Mouse (Mus musculus) stomach, embryonic 15.5 days (tissue): Measurements from ENCODE around the gene 4930590J08Rik. TPM values are rescaled to one million over a fixed set of nuclear protein-coding genes. Genes with fewer than 3 reads are reported as not detected.

Experiments
- ATAC-seq: fragments of 200-750 bp; cut with Nextera tagmentation; 2 replicates; pipeline ENCODE4 v1.8.0; 2017; ENCODE audit warnings: low read depth, moderate number of reproducible peaks, moderate TSS enrichment; ENCODE audit not compliant: insufficient read depth, low FRiP score
- H3K27ac ChIP-seq: fragments of 300-500 bp; sonication (generic); 2 replicates; pipeline ENCODE4 v1.5.1; 2015; ENCODE audit warnings: mild to moderate bottlenecking, inconsistent platforms
- H3K27me3 ChIP-seq: fragments of 300-500 bp; sonication (generic); replicated peaks from 2 replicates; pipeline ENCODE4 v1.6.1; 2015; ENCODE audit warnings: inconsistent platforms
- H3K36me3 ChIP-seq: fragments of 300-500 bp; sonication (generic); 2 replicates; pipeline ENCODE4 v1.6.1; 2015; ENCODE audit warnings: inconsistent platforms
- H3K4me1 ChIP-seq: fragments of 300-500 bp; sonication (generic); 2 replicates; pipeline ENCODE4 v1.6.1; 2015; ENCODE audit warnings: inconsistent platforms
- H3K4me2 ChIP-seq: fragments of 300-500 bp; sonication (generic); 2 replicates; pipeline ENCODE4 v1.6.1; 2015; ENCODE audit warnings: mild to moderate bottlenecking, inconsistent platforms
- H3K4me3 ChIP-seq: fragments of 300-500 bp; sonication (generic); replicated peaks from 2 replicates; pipeline ENCODE4 v1.5.1; 2015; ENCODE audit warnings: inconsistent platforms
- H3K9ac ChIP-seq: fragments of 300-500 bp; sonication (generic); 2 replicates; pipeline ENCODE4 v1.6.1; 2015; ENCODE audit warnings: inconsistent platforms
- H3K9me3 ChIP-seq: fragments of 300-500 bp; sonication (generic); 2 replicates; pipeline ENCODE4 v1.6.1; 2016; ENCODE audit warnings: inconsistent platforms
- WGBS: fragments of 180-500 bp; shearing (Covaris S2); methylation state at CpG from one replicate; pipeline ENCODE4 v1.1.7; 2015; 5-methylcytosine and 5-hydroxymethylcytosine counted together
- polyA plus RNA-seq: library from polyadenylated mRNA; unstranded; fragments of >200 nt; fragmentation: Nextera tagmentation; extraction: Ambion mirVana; gene quantifications from 2 replicates; pipeline ENCODE4 v1.2.1, GENCODE M21; 2015

Gene 4930590J08Rik
- polyA plus RNA-seq, 1 experiment from 2014 or later: 0.40 TPM

GRCm38 (mm10) chr6:91966006-91966405 lies 63.4 kb downstream of the 4930590J08Rik start:
- Histone ChIP-seq H3K27me3 (no peaks in the 10 kb centered on the region), H3K4me3 (no peak overlapping the region), H3K36me3 (no peaks in the 10 kb centered on the region), H3K9me3 (no peaks in the 10 kb centered on the region), H3K4me2 (no peak overlapping the region), H3K4me1 (no peaks in the 10 kb centered on the region), H3K9ac (no peak overlapping the region), H3K27ac (no peak overlapping the region)
- ATAC-seq: no peak
- 44% methylated on average over 6 of the region's 6 CpGs for WGBS

- no peaks in the 10 kb centered on the region for H3K27me3 ChIP-seq
- no peak overlapping the region for H3K9ac ChIP-seq
- peak; percentile 45 for ATAC-seq
- no peak overlapping the region for H3K27ac ChIP-seq
- H3K4me2 ChIP-seq: no peak overlapping the region
- no peaks in the 10 kb centered on the region for H3K36me3 ChIP-seq
- H3K9me3 ChIP-seq: no peaks in the 10 kb centered on the region
- H3K4me1 ChIP-seq: no peaks in the 10 kb centered on the region
- H3K4me3 ChIP-seq: no peak overlapping the region
- 41% methylated on average over 9 of the region's 9 CpGs for WGBS
These were observed 69.6 kb downstream of the 4930590J08Rik start for GRCm38 (mm10) chr6:91972201-91972646.

GRCm38 (mm10) chr6:91973972-91974371 lies 71.4 kb downstream of the 4930590J08Rik start:
- peaks cover 8% of the 10 kb centered on the region for H3K4me1 ChIP-seq
- no peak for ATAC-seq
- WGBS: 74% methylated on average over 6 of the region's 6 CpGs
- H3K9ac ChIP-seq: no peak overlapping the region
- H3K27ac ChIP-seq: no peak overlapping the region
- H3K27me3 ChIP-seq: peaks cover 3% of the 10 kb centered on the region; the same call in 1 of the 2 replicates
- no peaks in the 10 kb centered on the region for H3K9me3 ChIP-seq
- no peaks in the 10 kb centered on the region for H3K36me3 ChIP-seq
- H3K4me3 ChIP-seq: no peak overlapping the region
- no peak overlapping the region for H3K4me2 ChIP-seq

GRCm38 (mm10) chr6:91978371-91979300 lies 76.0 kb downstream of the 4930590J08Rik start, which contains the start of gene Fgd5:
TSS of gene Fgd5 (plus strand) at chr6:91978878.
- peak; percentile 72; the same call in 1 of the 2 replicates for ATAC-seq
- 2% methylated on average over 54 of the region's 62 CpGs for WGBS
- Histone ChIP-seq H3K4me2 (peak within 1 kb of the TSS; percentile 97), H3K9ac (peak within 1 kb of the TSS; percentile 39), H3K4me1 (peaks cover 12% of the 10 kb centered on the region), H3K9me3 (no peaks in the 10 kb centered on the region), H3K4me3 (peak within 1 kb of the TSS; percentile 56), H3K36me3 (no peaks in the 10 kb centered on the region), H3K27ac (no peak within 1 kb of the TSS), H3K27me3 (peaks cover 23% of the 10 kb centered on the region)

GRCm38 (mm10) chr6:91979301-91979996 lies 76.8 kb downstream of the 4930590J08Rik start:
- peak overlapping the region; percentile 56 for H3K4me3 ChIP-seq
- 11% methylated on average over 23 of the region's 23 CpGs for WGBS
- peak overlapping the region; percentile 97 for H3K4me2 ChIP-seq
- H3K9me3 ChIP-seq: no peaks in the 10 kb centered on the region
- H3K4me1 ChIP-seq: peaks cover 12% of the 10 kb centered on the region
- 0 out of 2 replicates have a peak overlapping the region, but pooled peaks have one; percentile 39 for H3K9ac ChIP-seq
- H3K27me3 ChIP-seq: peaks cover 23% of the 10 kb centered on the region
- H3K27ac ChIP-seq: no peak overlapping the region
- no peaks in the 10 kb centered on the region for H3K36me3 ChIP-seq
- ATAC-seq: no peak

- H3K4me1 ChIP-seq: peaks cover 12% of the 10 kb centered on the region
- H3K36me3 ChIP-seq: no peaks in the 10 kb centered on the region
- no peak overlapping the region for H3K27ac ChIP-seq
- H3K9me3 ChIP-seq: no peaks in the 10 kb centered on the region
- WGBS: 76% methylated on average over 3 of the region's 3 CpGs
- no peak for ATAC-seq
- no peak overlapping the region for H3K9ac ChIP-seq
- H3K27me3 ChIP-seq: peaks cover 23% of the 10 kb centered on the region
- peak overlapping the region; percentile 56; the same call in 1 of the 2 replicates for H3K4me3 ChIP-seq
- peak overlapping the region; percentile 97 for H3K4me2 ChIP-seq
These were observed 77.4 kb downstream of the 4930590J08Rik start for GRCm38 (mm10) chr6:91980011-91980410.

GRCm38 (mm10) chr6:91990101-91990500 lies 87.5 kb downstream of the 4930590J08Rik start:
- Histone ChIP-seq H3K27me3 (no peaks in the 10 kb centered on the region), H3K36me3 (no peaks in the 10 kb centered on the region), H3K4me1 (no peaks in the 10 kb centered on the region), H3K27ac (no peak overlapping the region), H3K4me3 (no peak overlapping the region), H3K9me3 (no peaks in the 10 kb centered on the region), H3K9ac (no peak overlapping the region), H3K4me2 (no peak overlapping the region)
- ATAC-seq: no peak
- WGBS: 80% methylated on average over 8 of the region's 8 CpGs

GRCm38 (mm10) chr6:91992823-91993222 lies 90.2 kb downstream of the 4930590J08Rik start:
- Histone ChIP-seq H3K9ac (no peak overlapping the region), H3K4me3 (no peak overlapping the region), H3K4me1 (no peaks in the 10 kb centered on the region), H3K27ac (no peak overlapping the region), H3K27me3 (no peaks in the 10 kb centered on the region), H3K9me3 (no peaks in the 10 kb centered on the region), H3K36me3 (no peaks in the 10 kb centered on the region), H3K4me2 (no peak overlapping the region)
- ATAC-seq: peak; percentile 57; the same call in 1 of the 2 replicates
- WGBS: 74% methylated on average over 2 of the region's 2 CpGs

GRCm38 (mm10) chr6:91993795-91994505 lies 91.3 kb downstream of the 4930590J08Rik start:
- Histone ChIP-seq H3K4me1 (no peaks in the 10 kb centered on the region), H3K9me3 (no peaks in the 10 kb centered on the region)

GRCm38 (mm10) chr6:91996072-91996471 lies 93.5 kb downstream of the 4930590J08Rik start:
- Histone ChIP-seq H3K4me2 (no peak overlapping the region), H3K4me1 (no peaks in the 10 kb centered on the region), H3K27ac (no peak overlapping the region), H3K27me3 (no peaks in the 10 kb centered on the region), H3K4me3 (no peak overlapping the region), H3K9me3 (no peaks in the 10 kb centered on the region), H3K36me3 (no peaks in the 10 kb centered on the region), H3K9ac (no peak overlapping the region)
- no peak for ATAC-seq
- 82% methylated on average over 8 of the region's 8 CpGs for WGBS

More at GRCm38 (mm10) chr6:91993795-91994505, 91.3 kb downstream of the 4930590J08Rik start:
- Histone ChIP-seq H3K9ac (no peak overlapping the region), H3K27me3 (no peaks in the 10 kb centered on the region), H3K4me3 (no peak overlapping the region), H3K4me2 (no peak overlapping the region), H3K36me3 (no peaks in the 10 kb centered on the region), H3K27ac (no peak overlapping the region)
- peak; percentile 76 for ATAC-seq
- 67% methylated on average over 8 of the region's 8 CpGs for WGBS
